Mouse (Mus musculus) heart, postnatal 0 days (tissue): ENCODE results near the gene 1700020A23Rik.

ENCODE experiments used
- CTCF ChIP-seq: IDR thresholded peaks from 2 replicates; pipeline ENCODE4 v1.5.1; 2016; ENCODE audit warnings: antibody characterized with exemption, control low read depth, low read depth
- EP300 ChIP-seq: IDR thresholded peaks from 2 replicates; pipeline ENCODE4 v1.6.1; 2016; ENCODE audit warnings: antibody characterized with exemption, low read depth

- TF ChIP-seq CTCF, result no peak
- TF ChIP-seq EP300, result no peak
These were observed 9.4 kb upstream of the 1700020A23Rik start for GRCm38 (mm10) chr2:130395696-130396095.
